Mouse (Mus musculus): ENCODE results near the gene Ache.
A peak's percentile ranks its signal among the peaks of the same experiment; 100 is the strongest.
"Not testable (repeated sequence)": the region's sequence is repeated elsewhere in the genome, so short reads cannot be mapped to it uniquely, and the experiment has no call there.

Ache gene

GRCm38 (mm10) chr5:137287032-137287952, at the start of gene Ache:
Ache (plus strand) TSS chr5:137287519.
- DNase-seq (ENCODE audit: low spot score in 2 of 2): peak; percentile 60 to 64

GRCm38 (mm10) chr5:137263897-137264720, 23.2 kb upstream of the Ache start:
- peak in 1 of 2 experiments; percentile 7 for DNase-seq (ENCODE audit: low spot score in 2 of 2)

GRCm38 (mm10) chr5:137264787-137265186, 22.5 kb upstream of the Ache start:
- DNase-seq (ENCODE audit: low spot score in 2 of 2): peak; percentile 5 to 16

DNA sequence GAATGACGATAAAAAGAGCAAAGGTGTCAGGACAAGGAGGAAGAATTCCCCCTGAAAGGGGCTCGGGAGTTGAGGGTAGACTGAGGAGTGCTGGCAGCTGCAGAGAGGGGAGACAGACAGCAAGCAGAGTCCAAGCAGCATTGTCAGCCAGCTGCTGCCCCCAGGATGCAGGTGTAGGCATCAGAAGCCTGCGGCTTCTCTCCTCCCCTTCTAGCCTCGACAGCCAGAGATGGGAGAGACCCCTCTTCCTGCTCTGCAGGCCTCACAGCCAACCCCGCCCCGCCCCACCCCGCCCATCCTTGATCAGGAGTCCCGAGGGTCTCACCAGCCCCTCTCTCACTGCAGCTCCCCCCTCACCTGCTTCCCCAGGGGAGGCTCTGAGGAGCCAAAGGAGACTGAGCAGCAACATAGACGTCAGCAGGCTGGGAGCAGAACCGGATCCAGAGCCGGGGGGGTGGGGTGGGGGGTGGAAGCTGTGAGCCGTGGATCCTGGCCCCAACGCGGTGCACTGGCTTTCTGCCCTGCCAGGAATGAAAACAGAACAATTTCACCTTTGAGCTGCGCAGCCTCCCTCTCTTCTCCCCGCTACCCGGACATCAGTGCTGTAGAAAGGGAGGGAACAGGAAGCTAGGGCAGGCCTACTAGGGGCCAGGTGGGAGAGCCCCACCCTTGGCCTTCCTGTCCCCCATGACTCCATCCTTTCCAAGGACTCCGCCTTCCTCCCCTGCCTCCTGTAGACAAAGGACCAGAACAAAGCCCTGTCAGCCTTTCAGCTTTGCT, 19.0 kb upstream of the Ache start:
- DNase-seq (ENCODE audit: low spot score in 2 of 2): peak; percentile 11 to 42

DNA sequence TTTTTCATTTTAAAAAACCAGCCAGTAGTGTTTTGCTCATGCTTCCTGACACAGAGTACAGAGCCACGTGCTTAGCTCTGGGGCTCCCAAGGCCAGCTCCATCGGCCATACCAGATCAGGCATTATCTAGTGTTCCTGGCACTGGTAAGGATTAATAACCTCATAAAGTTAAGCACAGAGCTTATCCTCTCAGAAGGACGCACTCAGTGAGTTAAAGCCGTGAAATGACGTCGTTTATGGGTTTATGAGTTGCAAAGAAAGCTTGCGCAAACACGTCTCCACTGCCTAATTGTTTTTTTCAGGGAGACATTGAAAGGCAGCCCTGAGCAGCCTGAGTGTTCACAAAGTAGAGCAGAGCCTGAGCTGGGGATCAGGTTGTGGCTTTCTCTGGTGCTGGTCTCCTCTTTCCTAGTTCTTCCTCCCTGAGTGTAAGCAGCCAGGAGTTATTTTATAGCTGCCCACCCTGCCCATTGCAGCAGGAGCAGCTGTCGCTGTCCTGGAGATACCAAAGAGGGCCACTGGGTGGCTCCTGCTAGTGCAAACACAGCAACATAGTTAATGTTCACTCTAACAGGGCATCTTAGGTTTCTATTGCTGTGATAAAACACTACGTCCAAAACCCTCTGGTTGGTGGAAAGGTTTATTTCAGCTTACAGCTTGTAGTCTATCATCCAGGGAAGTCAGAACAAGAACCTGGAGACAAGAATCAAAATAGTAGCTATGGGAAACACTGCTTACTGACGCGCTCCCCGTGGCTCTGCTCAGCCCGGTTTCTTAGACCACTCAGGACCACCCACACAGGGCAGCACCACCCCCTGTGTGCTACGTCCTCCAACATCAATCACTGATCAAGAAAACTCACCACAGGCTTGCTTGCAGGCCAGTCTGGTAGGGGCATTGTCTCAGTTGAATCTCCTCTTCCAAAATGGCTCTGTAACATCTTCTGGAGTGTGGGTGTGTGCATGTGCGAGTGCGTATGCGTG, 9.7 kb upstream of the Ache start:
- peak; percentile 11 to 54 for DNase-seq (ENCODE audit: low spot score in 2 of 2)

DNA sequence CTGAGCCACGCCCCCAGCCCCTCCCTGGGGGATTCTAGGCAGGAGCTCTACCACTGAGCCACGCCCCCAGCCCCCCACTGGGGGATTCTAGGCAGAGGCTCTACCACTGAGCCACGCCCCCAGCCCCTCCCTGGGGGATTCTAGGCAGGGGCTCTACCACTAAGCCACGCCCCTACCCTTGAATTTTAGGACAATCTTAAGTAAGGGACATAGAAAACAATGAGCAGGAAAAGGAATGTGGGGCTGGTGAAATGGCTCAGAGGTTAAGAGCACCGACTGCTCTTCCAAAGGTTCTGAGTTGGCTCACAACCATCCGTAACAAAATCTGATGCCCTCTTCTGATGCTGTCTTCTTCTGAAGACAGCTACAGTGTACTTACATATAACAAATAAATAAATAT, 2.9 kb upstream of the Ache start:
- not testable (repeated sequence) for DNase-seq (ENCODE audit: low spot score in 2 of 2)

GRCm38 (mm10) chr5:137285045-137285444, 2.3 kb upstream of the Ache start:
- DNase-seq (ENCODE audit: low spot score in 2 of 2): peak; percentile 68 to 87

DNA sequence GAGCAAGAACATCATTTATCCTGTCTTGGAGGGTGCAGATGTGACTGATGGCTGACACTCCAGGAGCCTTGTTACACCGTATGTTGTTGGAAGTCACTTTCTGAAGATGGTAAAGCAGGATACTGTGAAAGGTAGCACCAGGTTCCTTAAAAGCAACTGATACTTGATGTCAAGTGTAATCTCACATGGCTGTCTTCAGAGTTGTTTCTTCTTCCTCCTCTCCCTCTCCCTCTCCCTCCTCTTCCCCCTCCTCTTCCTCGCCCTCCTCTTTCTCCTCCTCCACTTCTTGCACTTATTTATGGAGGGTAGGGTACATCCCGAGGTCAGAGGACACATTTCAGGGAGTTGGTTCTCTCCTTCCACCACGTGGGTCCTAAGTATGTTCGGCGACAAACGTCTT, 1.3 kb upstream of the Ache start:
- DNase-seq (ENCODE audit: low spot score in 2 of 2): peak in 1 of 2 experiments; percentile 6

- DNase-seq (ENCODE audit: low spot score in 2 of 2): peak; percentile 93 to 95
Measured at GRCm38 (mm10) chr5:137286655-137287031, 676 bp upstream of the Ache start.

- peak; percentile 67 to 77 for DNase-seq (ENCODE audit: low spot score in 2 of 2)
Measured at GRCm38 (mm10) chr5:137287953-137288743, 829 bp downstream of the Ache start.

DNA sequence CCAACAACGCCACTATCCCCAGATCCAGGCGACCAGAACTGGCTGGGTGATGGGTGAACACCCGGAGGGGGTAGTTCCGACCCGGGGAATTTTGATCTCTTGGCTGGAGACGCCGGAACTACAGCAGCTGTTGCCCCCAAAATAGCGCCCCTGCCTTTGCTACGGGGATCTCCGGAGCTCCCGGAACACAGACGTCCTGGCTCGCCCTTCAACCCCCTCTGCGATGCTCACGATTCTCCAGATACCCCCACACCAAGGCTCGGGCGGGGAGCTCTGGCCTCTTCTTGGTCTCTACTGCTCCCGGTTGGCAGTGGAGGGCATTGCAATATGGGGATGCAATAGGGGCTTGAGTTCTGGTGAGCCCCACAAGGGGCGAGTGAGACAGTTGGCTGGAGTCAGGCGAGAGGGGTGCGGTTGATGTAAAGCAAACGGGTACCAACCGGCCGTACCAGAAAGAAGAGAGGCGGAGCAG, 1.7 kb downstream of the Ache start:
- peak in 1 of 2 experiments; percentile 82 for DNase-seq (ENCODE audit: low spot score in 2 of 2)

GRCm38 (mm10) chr5:137289591-137290365, 2.5 kb downstream of the Ache start:
- DNase-seq (ENCODE audit: low spot score in 2 of 2): peak; percentile 81 to 84

DNA sequence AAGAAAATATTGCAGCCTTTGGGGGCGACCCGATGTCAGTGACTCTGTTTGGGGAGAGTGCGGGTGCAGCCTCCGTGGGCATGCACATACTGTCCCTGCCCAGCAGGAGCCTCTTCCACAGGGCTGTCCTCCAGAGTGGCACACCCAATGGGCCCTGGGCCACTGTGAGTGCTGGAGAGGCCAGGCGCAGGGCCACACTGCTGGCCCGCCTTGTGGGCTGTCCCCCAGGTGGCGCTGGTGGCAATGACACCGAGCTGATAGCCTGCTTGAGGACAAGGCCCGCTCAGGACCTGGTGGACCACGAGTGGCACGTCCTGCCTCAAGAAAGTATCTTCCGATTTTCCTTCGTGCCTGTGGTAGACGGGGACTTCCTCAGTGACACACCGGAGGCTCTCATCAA, 3.4 kb downstream of the Ache start:
- DNase-seq (ENCODE audit: low spot score in 2 of 2): peak; percentile 94 to 95

GRCm38 (mm10) chr5:137291381-137291926, 4.1 kb downstream of the Ache start:
- peak in 1 of 2 experiments; percentile 32 for DNase-seq (ENCODE audit: low spot score in 2 of 2)

- DNase-seq (ENCODE audit: low spot score in 2 of 2): peak; percentile 84 to 88
Measured at GRCm38 (mm10) chr5:137293282-137293681, 6.0 kb downstream of the Ache start.

- peak; percentile 88 to 96 for DNase-seq (ENCODE audit: low spot score in 2 of 2)
Measured at GRCm38 (mm10) chr5:137293839-137294743, 6.8 kb downstream of the Ache start, which contains the start of gene Ufsp1. Ufsp1 (plus strand) TSS chr5:137294629.

- DNase-seq (ENCODE audit: low spot score in 2 of 2): no peak
Measured at GRCm38 (mm10) chr5:137294744-137295093, 7.4 kb downstream of the Ache start.

Data from spleen, postnatal 10 days (tissue).